9 mouse cellular contexts compared by ENCODE assay signal in genomic region chr11:76085898-76086591, GRCm38 (mm10). TPM values are rescaled to one million over a fixed set of nuclear protein-coding genes. Genes with fewer than 3 reads are reported as not detected.
DNase-seq lines count a peak whose midpoint lies in the region; ATAC-seq and TF ChIP-seq lines count a peak whose summit lies in the region.
"Had no signal": no experiment of that assay in that cellular context is flagged by ENCODE, and none has a peak within 500 bp of the region (broad histone marks: within the 10 kb centered on the region; RNA-seq: fewer than 3 reads in every experiment).

No protein-coding gene starts in this region.

- ATAC-seq in intestine, embryonic 14.5 days (replicated peaks; ENCODE audit: low FRiP score, low TSS enrichment, low read depth) = no peak
- ATAC-seq in intestine, embryonic 16.5 days = no peak

- no peaks in the 10 kb centered on the region for H3K9me3 ChIP-seq in intestine, embryonic 14.5 days (ENCODE audit: control insufficient read depth, low read length)
- no peaks in the 10 kb centered on the region for H3K9me3 ChIP-seq in intestine, embryonic 16.5 days (ENCODE audit: control insufficient read depth, low read length)
- H3K9me3 ChIP-seq: liver, embryonic 15.5 days had no signal

- no peak overlapping the region for H3K4me2 ChIP-seq in intestine, embryonic 14.5 days (ENCODE audit: low read length)
- no peak overlapping the region for H3K4me2 ChIP-seq in intestine, embryonic 16.5 days (ENCODE audit: low read depth, low read length)
- H3K4me2 ChIP-seq: liver, embryonic 15.5 days had no signal

- H3K27ac ChIP-seq in intestine, embryonic 14.5 days (ENCODE audit: low read depth) = no peak overlapping the region
- H3K27ac ChIP-seq in intestine, embryonic 16.5 days (ENCODE audit: low read length) = no peak overlapping the region
- no peak overlapping the region for H3K27ac ChIP-seq in liver, adult 2 months (replicated peaks; ENCODE audit: insufficient read depth, low read depth, low read length)
- H3K27ac ChIP-seq in small intestine, adult 2 months (ENCODE audit: insufficient read depth, low read depth, low read length) = no peak overlapping the region
- H3K27ac ChIP-seq: liver, embryonic 15.5 days had no signal

- TF ChIP-seq CTCF in liver, adult 2 months (IDR thresholded peaks at IDR 0.05; ENCODE audit: low read depth, low read length) = peak; percentile 78
- peak; percentile 79; the same call in 1 of the 2 replicates for TF ChIP-seq CTCF in small intestine, adult 2 months (IDR thresholded peaks at IDR 0.05; ENCODE audit: extremely low read depth, insufficient read length, insufficient replicate concordance, low read depth, low read length)

- no peaks in the 10 kb centered on the region for H3K79me2 ChIP-seq in liver, adult 2 months (ENCODE audit: control insufficient read depth, insufficient read depth, low read length)

- H3K4me1 ChIP-seq in intestine, embryonic 14.5 days (replicated peaks; ENCODE audit: control insufficient read depth, insufficient read depth, low read length) = no peaks in the 10 kb centered on the region
- no peaks in the 10 kb centered on the region for H3K4me1 ChIP-seq in intestine, embryonic 16.5 days (ENCODE audit: control insufficient read depth, insufficient read depth, low read length)
- H3K4me1 ChIP-seq in liver, adult 2 months (ENCODE audit: control insufficient read depth, insufficient read depth, low read length) = no peaks in the 10 kb centered on the region
- no peaks in the 10 kb centered on the region for H3K4me1 ChIP-seq in small intestine, adult 2 months (ENCODE audit: control insufficient read depth, insufficient read depth, insufficient read length, low read length)
- H3K4me1 ChIP-seq: liver, embryonic 15.5 days had no signal

- 72% methylated on average over 5 of the region's 5 CpGs for WGBS in intestine, embryonic 14.5 days
- 71% methylated on average over 5 of the region's 5 CpGs for WGBS in intestine, embryonic 16.5 days
- 88% methylated on average over 5 of the region's 5 CpGs for WGBS in liver, adult 2 months
- WGBS in small intestine, adult 2 months = 82% methylated on average over 5 of the region's 5 CpGs

- peak; percentile 82 for DNase-seq in intestine, embryonic 14.5 days (ENCODE audit: low spot score)
- DNase-seq in B cell, adult 2 months = peak; percentile 81 to 82
- peak; percentile 31 for DNase-seq in MEL-GATA-1-ER (ENCODE audit: extremely low read depth, low read depth)
- DNase-seq in cerebellum, postnatal 25 days = peak; percentile 48 to 73
- DNase-seq in liver, adult 2 months (ENCODE audit: extremely low read depth, low read depth, low spot score) = peak; percentile 9
- no peak for DNase-seq in right cerebral cortex, adult 18-20 months

- no peaks in the 10 kb centered on the region for H3K27me3 ChIP-seq in intestine, embryonic 14.5 days (replicated peaks; ENCODE audit: control insufficient read depth, insufficient read depth, low read length)
- no peaks in the 10 kb centered on the region for H3K27me3 ChIP-seq in intestine, embryonic 16.5 days (replicated peaks; ENCODE audit: control insufficient read depth, insufficient read depth, low read length)
- no peaks in the 10 kb centered on the region for H3K27me3 ChIP-seq in liver, adult 2 months (ENCODE audit: control insufficient read depth, insufficient read depth, low read length)
- no peaks in the 10 kb centered on the region for H3K27me3 ChIP-seq in small intestine, adult 2 months (ENCODE audit: control insufficient read depth, insufficient read depth, low read length)
- H3K27me3 ChIP-seq: liver, embryonic 15.5 days had no signal

- H3K36me3 ChIP-seq in intestine, embryonic 14.5 days (ENCODE audit: control insufficient read depth, insufficient read depth, low read length) = peaks cover 27% of the 10 kb centered on the region
- H3K36me3 ChIP-seq in intestine, embryonic 16.5 days (ENCODE audit: control insufficient read depth, insufficient read depth, low read length) = 0 out of 2 replicates have a peak, but pooled peaks cover 3% of the 10 kb centered on the region
- H3K36me3 ChIP-seq in liver, adult 2 months (ENCODE audit: control insufficient read depth, insufficient read depth, low read length) = peaks cover 16% of the 10 kb centered on the region
- peaks cover 32% of the 10 kb centered on the region for H3K36me3 ChIP-seq in small intestine, adult 2 months (ENCODE audit: control insufficient read depth, insufficient read depth, low read length)

- no peak overlapping the region for H3K9ac ChIP-seq in intestine, embryonic 14.5 days (ENCODE audit: low read length)
- no peak overlapping the region for H3K9ac ChIP-seq in intestine, embryonic 16.5 days (ENCODE audit: low read depth, low read length)
- no peak overlapping the region for H3K9ac ChIP-seq in liver, adult 2 months (ENCODE audit: low read depth, low read length)
- H3K9ac ChIP-seq: liver, embryonic 15.5 days had no signal

- TF ChIP-seq POLR2A in liver, adult 2 months (IDR thresholded peaks at IDR 0.05; ENCODE audit: extremely low read depth, insufficient read depth, low read length) = no peak
- no peak for TF ChIP-seq POLR2A in small intestine, adult 2 months (IDR thresholded peaks at IDR 0.05; ENCODE audit: low read depth, low read length)

- H3K4me3 ChIP-seq in intestine, embryonic 14.5 days (ENCODE audit: low read depth, low read length) = no peak overlapping the region
- H3K4me3 ChIP-seq in intestine, embryonic 16.5 days (ENCODE audit: low read length) = no peak overlapping the region
- no peak overlapping the region for H3K4me3 ChIP-seq in liver, adult 2 months (ENCODE audit: insufficient read depth, low read depth, low read length)
- H3K4me3 ChIP-seq in small intestine, adult 2 months (ENCODE audit: low read depth, low read length) = no peak overlapping the region
- H3K4me3 ChIP-seq: liver, embryonic 15.5 days had no signal

RNA-seq across cellular contexts. Expression of gene Rflnb, which starts 58.5 kb away (rescaled TPM):
- polyA plus RNA-seq in intestine, embryonic 14.5 days (2014; fragmentation: Nextera tagmentation; extraction: Ambion mirVana) = 50.1 and 53.8 TPM in 2 replicates
- polyA plus RNA-seq in intestine, embryonic 16.5 days (2015; fragmentation: Nextera tagmentation; extraction: Ambion mirVana) = 43.3 and 48.8 TPM in 2 replicates
- 0.37 and 0.67 TPM in 2 replicates for total RNA-seq in liver, adult 2 months (2014; rRNA removed)
- polyA plus RNA-seq in liver, adult 2 months (2012; rRNA removed) = 0.44 and 0.69 TPM in 2 replicates
- 21.3 and 21.5 TPM in 2 replicates for polyA plus RNA-seq in small intestine, adult 2 months (2012; rRNA removed)

Comparison
In these comparisons a context has a peak if more than half of its experiments do, and no peak if none do; other contexts are left out.
1. RNA of gene Rflnb, which starts 58.5 kb away (polyA plus RNA-seq): 50.1 to 53.8 TPM in intestine, embryonic 14.5 days, 43.3 to 48.8 TPM in intestine, embryonic 16.5 days and 21.3 to 21.5 TPM in small intestine, adult 2 months; 0.44 to 0.69 TPM in liver, adult 2 months; every median in the first group is over 10 times any median in the second.